Mouse (Mus musculus) cerebellum, adult 11-12 months (tissue): ENCODE measurements around the gene Stox1.
"Not testable (repeated sequence)": the region's sequence is repeated elsewhere in the genome, so short reads cannot be mapped to it uniquely, and the experiment has no call there.

Experiments used
- DNase-seq: peaks from one replicate; pipeline ENCODE4 v3.0.0; 2022

The Stox1 gene

GRCm38 (mm10) chr10:62725771-62726687 lies at the start of gene Stox1:
Stox1 (minus strand) TSS chr10:62726128.
- DNase-seq = peak; percentile 56

GRCm38 (mm10) chr10:62750781-62751180 lies 24.9 kb upstream of the Stox1 start:
- no peak for DNase-seq

DNA sequence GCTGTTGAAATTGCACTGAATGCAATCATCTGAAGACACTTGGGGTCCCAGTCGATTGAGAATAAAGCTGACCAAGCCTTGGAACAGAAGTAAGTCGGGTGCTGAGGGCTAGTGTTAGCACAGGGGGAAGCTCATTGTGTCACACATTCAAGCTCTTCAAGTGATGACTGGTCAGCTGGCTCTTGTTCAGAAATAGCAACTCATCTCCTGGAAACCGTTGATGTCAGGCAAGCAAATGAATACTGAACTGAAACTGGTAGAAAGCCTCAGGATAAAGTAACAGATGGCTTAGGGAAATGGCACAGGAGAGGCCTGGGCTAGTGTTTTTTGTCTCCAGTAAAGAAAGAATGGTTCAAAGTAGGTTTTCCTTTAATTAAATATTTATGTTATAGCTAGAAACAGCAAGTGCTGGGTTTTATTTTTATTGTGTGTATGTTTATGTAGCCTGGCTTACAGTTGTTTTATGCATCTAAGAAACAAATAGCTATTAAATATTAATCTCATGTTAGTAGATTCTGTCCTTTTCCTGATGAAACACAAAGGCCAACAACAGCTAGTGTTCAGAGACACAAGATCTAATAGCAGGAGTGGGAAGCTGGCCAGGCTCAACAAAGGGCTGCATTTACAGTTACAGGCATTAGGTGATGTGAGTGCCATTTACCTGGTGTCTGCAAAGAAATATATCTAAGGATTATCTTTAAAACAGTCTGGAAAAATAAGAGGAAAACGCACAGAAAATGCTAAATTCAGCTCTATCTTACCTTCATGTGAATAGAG lies 14.2 kb upstream of the Stox1 start:
- DNase-seq = peak; percentile 65

GRCm38 (mm10) chr10:62736965-62737688 lies 11.2 kb upstream of the Stox1 start:
- DNase-seq = no peak

DNA sequence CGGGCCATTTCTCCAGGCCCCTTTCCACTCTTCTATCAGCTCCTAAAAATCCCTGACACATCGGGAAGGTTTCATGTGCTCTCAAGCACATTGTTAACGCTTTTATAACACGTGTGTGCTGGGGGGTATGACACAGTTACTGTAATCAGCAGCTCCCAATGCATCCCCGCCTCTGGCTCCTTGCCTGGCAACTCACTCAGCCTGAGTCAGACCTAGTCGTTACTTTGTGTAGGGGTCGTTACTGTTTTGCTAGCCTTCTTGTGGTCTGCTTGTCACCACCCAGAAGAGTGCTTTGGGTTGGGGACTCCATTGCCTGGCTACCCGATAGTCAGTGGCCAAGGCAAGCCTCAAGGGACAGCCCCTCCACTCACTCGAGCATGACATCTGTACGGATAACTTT lies 4.9 kb upstream of the Stox1 start:
- no peak for DNase-seq

DNA sequence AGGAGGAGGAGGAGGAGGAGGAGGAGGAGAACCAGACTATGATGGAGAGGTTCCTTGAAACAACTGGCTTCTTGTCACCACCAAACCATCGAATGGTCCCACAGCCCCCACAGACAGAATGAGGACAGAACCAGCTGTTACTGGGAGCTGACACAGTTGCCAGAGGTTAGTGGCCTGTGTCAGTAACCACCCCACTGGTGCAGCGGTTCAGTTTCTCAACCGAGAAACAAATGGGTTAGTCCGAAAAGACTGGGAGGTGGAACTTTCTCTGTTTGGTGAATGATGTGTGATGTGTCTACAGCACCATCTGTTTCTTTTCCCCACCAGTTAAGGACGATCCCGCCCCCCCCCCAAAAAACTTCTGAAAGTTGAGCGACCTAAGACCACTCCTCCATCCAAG lies 992 bp downstream of the Stox1 start:
- no peak for DNase-seq

DNA sequence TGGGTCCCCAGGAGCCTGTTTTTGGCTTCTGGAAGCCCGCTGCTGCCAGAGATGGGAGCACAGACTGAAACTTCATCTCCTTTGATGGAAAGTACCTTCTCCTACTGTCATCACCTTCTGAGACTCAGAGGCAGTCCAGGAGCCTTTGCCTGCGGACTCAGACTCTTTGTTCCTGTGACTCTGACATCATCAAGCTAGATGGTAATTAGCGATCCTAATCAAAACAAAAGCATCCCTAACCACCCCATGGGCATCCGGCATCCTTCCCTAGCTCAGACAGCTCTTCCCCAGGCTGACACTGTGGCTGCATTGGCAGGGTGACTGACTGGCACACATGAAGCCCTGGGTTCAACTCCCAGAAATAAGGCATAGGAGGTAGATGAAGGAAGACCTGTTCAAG lies 3.2 kb downstream of the Stox1 start:
- DNase-seq = no peak

- DNase-seq = not testable (repeated sequence)
These were observed 5.4 kb downstream of the Stox1 start for GRCm38 (mm10) chr10:62720574-62720973.

DNA sequence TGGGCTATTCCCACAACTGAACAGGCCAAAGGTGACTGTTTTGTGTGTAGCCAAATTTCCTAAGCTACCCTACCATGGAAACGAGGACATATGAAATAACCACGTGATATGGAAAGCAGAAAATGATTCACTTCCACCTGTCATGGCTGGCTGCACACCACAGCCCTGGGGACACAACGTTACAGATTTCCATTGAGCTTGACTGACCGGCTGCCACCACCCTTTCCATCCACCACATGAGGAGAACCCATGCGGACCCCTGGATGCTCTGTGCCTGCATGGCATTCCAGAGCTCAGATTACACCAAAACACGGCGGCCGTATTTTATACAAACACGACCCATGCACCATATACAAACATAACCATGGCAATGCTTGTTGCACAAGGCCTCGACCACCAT lies 12.5 kb downstream of the Stox1 start:
- no peak for DNase-seq

- no peak for DNase-seq
These were observed 22.3 kb downstream of the Stox1 start for GRCm38 (mm10) chr10:62703579-62703978.

GRCm38 (mm10) chr10:62702436-62702835 lies 23.5 kb downstream of the Stox1 start:
- no peak for DNase-seq

- no peak for DNase-seq
These were observed 33.2 kb downstream of the Stox1 start for GRCm38 (mm10) chr10:62692771-62693170.

GRCm38 (mm10) chr10:62692244-62692643 lies 33.7 kb downstream of the Stox1 start:
- DNase-seq = no peak

GRCm38 (mm10) chr10:62687032-62687674 lies 38.8 kb downstream of the Stox1 start:
- no peak for DNase-seq

DNA sequence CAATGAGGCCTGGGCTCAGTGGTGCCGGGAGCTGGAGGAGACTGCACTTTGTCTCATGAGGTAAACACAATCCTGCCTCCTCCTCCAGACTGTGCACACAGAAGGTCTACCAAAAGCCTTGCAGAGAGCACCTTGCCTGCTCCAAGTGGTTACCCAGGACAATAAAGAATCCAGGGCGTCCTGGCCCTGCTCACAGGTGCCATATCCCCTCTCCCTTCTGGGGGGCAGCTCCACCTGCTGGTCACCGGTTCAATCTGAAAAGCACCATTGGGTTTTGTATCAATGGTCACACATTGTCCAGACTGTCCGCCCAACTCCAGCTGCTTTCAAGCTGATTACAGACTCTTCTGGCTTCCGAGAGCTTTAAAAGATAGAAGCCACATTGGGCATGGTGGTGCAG lies 42.9 kb downstream of the Stox1 start:
- DNase-seq = no peak

DNA sequence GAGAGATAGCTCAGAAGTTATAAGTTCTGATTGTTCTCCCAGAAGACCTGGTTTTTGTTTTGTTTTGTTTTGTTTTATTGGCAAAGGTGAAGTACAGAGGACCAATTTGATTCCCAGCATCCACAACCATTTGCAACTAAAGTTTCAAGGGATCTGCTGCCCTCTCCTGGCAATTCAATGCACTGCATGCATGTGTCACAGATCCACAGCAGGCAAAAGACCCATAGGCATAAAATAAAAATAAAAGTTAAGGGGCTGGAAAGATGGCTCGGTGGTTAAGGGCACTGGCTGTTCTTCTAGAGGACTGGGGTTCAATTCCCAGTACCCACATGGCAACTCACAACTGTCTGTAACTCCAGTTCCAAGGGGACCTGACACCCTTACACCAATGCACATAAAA lies 46.1 kb downstream of the Stox1 start:
- no peak for DNase-seq

DNA sequence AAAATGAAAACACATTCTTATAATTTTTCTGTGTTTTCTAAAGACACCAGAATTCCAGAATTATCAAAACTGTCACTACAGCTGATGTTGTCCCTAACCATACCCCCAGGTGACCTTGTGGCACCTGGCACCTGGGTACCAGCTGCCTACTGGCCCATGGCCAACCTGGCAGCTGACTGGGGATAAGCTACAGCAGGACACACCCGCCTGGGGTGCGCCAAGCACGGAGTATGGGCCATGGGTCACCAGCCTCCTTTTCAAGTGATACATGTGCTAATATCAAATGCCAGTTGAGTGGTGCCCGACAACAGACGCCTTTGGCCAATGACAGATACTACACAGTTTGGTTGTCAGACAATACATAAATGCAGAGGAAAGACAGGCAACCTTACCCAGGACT lies 48.6 kb downstream of the Stox1 start:
- no peak for DNase-seq

DNA sequence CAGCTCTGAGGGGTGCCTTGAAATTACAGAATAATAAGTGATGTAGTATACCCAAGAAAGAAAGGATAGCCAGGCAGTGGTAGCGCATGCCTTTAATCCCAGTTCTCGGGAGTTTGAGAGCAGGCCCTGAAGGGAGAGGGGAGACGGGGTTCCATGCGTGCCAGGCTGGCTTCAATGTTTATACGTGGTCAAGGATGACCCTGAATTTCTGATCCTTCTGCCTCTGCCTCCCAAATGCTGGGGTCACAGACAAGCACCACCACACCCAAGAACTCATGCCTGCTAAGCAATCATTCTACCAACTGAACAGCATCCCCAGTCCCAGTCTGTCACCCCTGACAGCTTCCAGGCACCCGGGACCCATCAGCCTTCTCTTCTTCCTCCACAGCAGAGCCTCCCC lies 49.7 kb downstream of the Stox1 start:
- no peak for DNase-seq

GRCm38 (mm10) chr10:62672359-62672758 lies 53.6 kb downstream of the Stox1 start:
- DNase-seq = no peak

DNA sequence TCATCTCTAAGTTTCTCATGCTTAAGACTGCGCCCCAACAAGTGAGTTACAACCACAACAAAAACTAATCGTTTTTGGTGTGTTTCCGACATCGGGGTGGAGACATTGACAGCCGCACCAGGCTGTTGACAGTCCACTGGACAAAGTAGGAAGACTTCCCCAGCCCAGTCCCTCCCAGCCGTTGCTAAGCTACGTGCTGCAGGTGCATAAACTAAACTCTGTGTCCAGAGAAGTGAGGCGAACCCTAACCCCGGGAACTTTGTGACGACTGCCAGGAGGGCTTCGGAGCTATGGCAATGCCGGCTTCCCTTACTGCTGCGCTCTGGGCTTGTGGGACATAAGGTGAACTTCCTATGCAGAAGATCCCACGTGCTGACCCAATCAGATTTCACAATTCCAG lies 56.7 kb downstream of the Stox1 start:
- no peak for DNase-seq

DNA sequence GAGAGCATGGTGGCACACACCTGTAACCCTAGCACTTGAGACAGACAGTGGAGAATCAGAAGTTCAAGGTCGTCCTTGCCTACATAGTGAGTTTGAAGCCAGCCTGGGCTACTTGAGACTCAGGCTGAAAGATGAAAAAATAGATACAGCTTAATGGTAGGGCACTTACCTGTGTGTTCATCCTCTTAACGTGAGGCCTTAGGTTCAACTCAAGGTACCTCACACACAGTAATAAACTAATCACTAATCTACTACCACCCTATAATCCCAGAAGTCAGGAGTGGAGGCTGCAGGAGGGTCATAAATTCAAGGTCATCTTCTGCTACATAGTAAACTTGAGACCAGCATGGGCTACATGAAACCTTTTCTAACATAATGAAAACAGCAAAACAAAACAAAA lies 57.5 kb downstream of the Stox1 start:
- DNase-seq = no peak

DNA sequence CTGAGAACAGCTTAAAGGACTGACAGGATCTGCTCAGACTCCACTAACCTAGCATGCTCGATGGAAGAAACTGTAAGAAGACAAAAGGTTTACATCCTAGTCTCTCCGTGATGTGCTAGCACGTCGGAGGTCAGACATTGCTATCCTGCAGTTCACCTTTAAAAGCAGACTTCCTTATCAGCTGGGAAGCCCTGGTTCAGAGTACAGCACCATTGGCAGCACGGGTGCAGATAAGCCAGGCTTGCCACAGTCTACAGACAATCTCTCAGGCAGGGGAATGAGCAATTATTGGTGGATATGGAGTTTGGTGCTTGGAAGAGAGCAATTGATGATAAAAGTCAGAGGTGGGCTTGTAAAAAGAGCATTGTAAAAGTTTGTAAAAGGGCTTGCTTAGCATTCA lies 57.9 kb downstream of the Stox1 start:
- no peak for DNase-seq
